Mouse (Mus musculus): ENCODE data around the gene Epha4. TPM values are rescaled to one million over a fixed set of nuclear protein-coding genes. Genes with fewer than 3 reads are reported as not detected.

Epha4 gene
- total RNA-seq, 2 experiments from 2014 or later = 274 to 323 TPM

- DNase-seq (ENCODE audit: low spot score in 2 of 2) = no peak
Measured at GRCm38 (mm10) chr1:77512431-77513195, 2.3 kb downstream of the Epha4 start.

DNA sequence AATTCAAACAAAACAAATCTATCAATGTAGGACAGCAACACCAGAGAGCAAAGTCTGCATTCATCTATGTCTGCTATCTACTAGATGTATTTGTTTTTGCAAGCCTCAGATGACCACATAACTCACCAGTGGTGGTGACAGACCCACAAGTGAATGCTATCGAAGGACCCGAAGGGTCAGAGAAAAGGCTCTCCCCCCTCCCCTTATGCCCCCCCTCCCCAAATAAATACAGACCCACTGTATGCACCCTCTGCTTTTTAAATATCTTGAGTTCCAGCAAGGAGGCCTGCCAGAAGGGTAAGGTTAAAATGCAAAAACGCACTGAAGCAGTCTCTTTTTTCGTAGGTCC, 2.9 kb downstream of the Epha4 start:
- no peak for DNase-seq (ENCODE audit: low spot score in 2 of 2)

DNA sequence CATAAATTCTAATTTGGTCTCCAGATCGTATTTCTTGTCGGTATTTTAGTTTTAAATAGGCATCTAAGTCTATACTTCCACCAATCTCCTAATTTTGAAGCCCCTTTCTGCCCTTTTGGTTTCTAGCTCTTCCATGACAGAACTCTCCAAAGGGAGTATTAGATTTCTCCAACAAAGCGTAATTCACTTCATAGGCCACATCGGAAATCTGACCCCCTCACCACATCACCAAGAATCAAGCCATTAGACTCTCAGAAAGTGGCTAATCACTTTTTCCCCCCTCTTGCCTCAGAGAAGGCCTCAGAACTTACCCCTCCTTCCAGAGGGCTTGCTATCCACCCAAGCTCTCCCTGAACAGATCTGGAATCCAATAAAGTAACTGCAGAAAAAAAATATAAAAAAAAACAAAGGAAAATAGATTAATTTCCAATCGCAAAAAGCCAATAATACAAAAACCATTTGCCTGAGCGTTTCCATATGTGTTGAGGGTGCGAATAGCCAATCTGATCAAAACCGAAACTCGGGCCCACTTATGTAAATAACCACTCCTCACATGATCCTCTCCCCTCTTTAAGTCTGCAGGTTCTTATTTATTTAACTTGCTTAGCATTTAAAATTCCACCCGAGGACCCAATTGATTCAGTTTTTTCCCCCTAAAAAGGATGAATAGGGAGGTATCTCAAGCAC, 3.4 kb downstream of the Epha4 start:
- DNase-seq (ENCODE audit: low spot score in 2 of 2) = no peak

- DNase-seq (ENCODE audit: low spot score in 2 of 2) = no peak
Measured at GRCm38 (mm10) chr1:77510623-77511022, 4.3 kb downstream of the Epha4 start.

DNA sequence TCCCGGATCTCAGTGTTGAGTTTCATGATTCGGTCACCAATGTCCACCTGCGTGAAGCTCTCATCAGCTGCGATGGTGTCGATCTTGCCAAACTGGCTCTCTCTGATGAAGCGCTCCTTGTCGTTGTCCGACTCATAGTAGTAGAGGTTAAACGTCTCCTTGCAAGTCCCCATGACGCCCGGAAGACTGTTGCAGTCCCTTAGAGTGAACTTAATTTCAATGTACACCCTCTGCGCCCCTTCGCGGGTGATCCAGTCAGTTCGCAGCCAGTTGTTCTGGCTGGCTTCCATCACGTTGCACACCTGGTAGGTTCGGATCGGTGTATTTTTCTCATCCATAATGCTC, 8.1 kb downstream of the Epha4 start:
- no peak for DNase-seq (ENCODE audit: low spot score in 2 of 2)

- peak in 1 of 2 experiments; percentile 77 for DNase-seq (ENCODE audit: low spot score in 2 of 2)
Measured at GRCm38 (mm10) chr1:77506038-77506855, 8.6 kb downstream of the Epha4 start.

DNA sequence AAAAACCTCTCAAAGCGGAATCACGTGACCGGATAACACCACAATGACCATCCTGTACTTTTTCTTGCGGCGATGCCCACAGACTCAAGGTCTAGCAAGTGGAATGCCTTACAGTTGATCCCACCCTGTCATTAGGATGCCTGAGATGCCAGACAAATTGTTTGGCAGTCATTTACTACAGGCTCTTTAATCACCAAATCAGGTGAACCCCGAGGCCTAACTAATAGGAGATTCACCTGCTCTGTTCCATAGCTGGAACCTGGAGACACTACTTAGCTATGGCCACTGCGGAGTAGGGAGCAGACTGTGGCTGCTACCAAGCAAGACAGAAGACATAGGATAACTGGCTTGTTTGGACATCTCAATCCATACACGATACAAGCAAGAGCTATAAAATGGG, 9.6 kb downstream of the Epha4 start:
- no peak for DNase-seq (ENCODE audit: low spot score in 2 of 2)

GRCm38 (mm10) chr1:77504813-77505212, 10.1 kb downstream of the Epha4 start:
- no peak for DNase-seq (ENCODE audit: low spot score in 2 of 2)

DNA sequence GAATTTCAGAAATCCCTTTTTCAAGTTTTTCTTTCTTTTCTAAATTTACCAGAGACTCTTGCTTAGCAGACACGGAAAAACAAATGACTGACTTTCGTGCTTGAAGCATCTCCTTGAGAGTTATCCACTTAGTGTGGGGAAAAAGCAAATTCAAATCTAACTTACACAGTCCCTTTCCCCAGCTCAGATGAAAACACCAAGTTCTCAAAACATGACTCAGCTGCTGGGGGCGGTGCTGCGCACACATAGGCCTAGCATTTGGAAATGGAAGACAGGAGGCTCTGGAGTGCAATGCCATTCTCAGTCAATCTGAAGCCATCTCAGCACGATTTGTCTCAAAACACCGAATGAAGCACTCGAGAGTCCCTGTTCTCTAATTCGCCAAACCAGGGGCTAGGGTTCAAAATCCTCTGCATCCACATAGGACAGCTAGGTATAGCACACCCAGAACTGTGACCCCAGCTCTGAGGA, 11.1 kb downstream of the Epha4 start:
- DNase-seq (ENCODE audit: low spot score in 2 of 2) = peak in 1 of 2 experiments; percentile 82

DNA sequence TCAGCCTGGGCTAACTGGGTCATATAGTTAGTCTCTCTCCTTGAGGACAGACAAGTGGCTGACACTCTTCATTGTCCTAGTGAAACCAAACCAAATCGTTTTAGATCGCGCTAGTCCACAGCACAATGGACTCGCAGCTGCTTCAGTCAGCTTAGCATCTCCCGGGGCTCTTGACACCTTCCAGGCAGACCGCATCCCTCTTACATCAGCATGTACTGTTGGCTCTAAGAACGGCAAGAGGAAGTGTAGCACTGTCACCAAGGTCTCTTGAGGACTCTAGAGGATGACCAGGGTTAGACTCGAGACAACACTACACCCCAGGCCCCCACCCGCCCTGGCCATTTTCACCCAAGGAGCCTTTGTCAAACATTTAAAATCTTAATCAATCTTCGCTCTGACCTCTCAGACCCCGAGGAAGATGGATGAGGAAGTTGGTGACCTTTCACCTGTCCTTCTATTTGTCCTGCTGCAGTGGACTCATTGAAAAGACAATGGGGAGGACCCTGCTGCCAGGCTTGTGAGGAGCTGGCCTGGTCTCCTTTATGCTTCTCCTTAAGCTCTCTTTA, 12.3 kb downstream of the Epha4 start:
- peak in 1 of 2 experiments; percentile 9 for DNase-seq (ENCODE audit: low spot score in 2 of 2)

DNA sequence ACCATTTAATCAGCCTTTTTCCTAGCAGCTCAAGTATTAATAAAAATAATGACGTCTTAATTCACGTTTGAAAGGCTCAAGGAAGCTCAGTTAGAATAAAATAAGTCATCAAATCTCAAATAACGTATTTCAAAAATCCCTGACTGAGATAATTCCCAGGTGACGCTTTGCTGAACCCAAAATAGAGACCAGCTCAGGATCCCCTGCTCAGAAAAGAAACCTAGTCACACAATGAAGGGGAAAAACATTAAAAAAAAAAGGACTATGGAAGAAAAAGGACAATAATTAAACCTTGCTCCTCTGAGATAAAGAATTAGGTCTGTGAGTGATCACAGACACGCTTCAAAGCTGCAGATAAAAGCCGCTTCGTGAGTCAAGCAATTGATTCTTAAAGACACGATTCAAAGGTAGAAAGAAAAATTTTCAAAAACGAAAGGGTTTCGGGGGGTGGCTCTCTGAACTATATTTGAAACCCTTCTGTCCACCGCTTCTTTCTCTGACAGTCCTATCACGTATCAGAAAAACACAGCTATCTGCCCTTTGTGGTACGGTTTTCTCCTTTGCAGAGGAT, 13.4 kb downstream of the Epha4 start:
- DNase-seq (ENCODE audit: low spot score in 2 of 2) = no peak

DNA sequence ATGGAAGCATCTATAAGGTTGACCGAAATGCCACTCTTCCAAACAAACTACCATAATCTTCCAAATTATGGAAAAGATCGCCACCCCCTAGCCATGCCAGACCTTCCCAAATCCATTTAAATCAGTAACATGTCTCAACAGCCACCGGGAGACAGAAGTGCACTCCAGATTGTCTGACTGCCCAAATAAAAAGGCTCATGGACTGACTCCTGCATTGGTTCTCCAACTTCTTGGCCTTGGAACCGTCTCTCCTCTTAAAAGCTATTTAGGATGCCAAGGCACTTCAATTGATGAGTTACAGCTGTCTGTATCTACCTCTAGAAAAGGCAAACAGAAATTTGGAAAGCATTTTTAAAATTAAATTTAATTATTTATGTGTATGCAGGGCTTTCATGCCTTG, 17.4 kb downstream of the Epha4 start:
- no peak for DNase-seq (ENCODE audit: low spot score in 2 of 2)

GRCm38 (mm10) chr1:77496468-77497181, 18.3 kb downstream of the Epha4 start:
- DNase-seq (ENCODE audit: low spot score in 2 of 2) = peak in 1 of 2 experiments; percentile 6

- DNase-seq (ENCODE audit: low spot score in 2 of 2) = no peak
Measured at GRCm38 (mm10) chr1:77495790-77496158, 19.1 kb downstream of the Epha4 start.

DNA sequence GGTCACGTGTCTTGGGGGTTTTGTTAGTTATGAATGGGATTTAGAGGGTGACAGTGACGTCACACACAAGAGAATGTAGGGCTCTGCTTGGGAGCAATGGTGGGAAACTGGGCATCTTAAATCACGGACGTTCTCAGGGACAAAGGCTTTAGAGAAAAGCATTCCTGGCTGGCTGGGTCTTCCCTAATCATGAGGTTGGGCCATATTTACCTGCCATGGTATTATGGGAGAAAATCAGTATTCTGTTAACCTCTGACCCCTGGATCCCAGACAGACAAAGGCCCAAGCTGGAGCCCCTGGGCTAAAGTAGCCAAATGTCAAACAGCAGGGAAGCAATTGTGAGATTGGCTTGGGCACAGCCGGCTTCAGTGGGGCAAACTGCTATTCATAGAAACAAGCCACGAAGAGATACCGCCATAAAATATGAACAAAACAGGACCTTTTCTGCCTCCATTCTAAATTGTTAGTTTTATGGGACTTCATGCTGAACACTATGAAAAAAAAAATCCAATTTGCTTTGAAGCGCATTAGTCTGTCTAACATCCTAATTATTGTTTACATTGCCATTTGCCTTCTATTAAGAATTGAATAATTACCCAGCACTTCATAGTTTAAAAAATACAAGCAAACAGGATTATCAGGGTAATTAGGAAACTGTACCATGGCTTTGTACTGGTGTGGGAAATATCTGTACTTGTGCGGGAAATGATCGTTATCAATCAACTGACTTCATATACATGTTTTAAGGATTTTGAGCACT, 19.7 kb downstream of the Epha4 start:
- DNase-seq (ENCODE audit: low spot score in 2 of 2) = no peak

DNA sequence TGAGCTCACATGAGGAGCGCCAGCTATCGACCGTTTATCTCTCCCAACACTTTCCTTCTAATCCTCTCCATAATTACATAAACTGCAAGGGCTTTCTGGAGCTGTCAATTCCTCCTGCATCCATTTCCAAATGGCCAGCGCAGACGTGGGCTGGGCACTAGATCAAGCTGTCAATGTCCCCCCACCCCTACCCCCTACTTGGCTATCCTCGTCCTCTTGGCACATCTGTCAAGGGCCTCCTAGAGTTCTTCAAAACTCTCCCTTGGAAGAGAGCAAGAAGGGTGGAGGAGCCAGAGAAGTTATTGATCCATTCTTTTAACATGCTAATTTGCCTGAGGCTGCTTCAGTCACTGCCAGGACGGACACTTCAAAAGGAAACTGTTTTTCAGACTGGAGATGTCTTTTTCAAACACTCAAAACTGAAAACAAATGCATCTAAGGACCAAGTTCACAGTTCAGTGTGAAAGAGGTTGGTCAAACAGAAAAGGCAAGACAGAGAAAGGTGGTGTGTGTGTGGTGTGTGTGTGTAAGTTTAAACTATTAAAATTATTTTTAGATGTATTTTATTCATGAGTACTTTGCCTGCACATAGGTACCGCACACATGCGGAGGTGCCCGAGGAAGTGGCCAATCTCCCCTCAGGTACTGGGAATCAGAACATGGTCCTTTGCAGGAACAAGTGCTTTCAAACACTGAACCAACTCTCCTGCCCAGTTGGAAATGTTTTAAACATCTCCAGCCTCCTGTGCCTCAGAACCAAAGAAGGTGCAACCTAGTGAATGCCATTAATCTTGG, 20.9 kb downstream of the Epha4 start:
- no peak for DNase-seq (ENCODE audit: low spot score in 2 of 2)

- DNase-seq (ENCODE audit: low spot score in 2 of 2) = no peak
Measured at GRCm38 (mm10) chr1:77490166-77490565, 24.7 kb downstream of the Epha4 start.

- DNase-seq (ENCODE audit: low spot score in 2 of 2) = no peak
Measured at GRCm38 (mm10) chr1:77489387-77489786, 25.5 kb downstream of the Epha4 start.

- no peak for DNase-seq (ENCODE audit: low spot score in 2 of 2)
Measured at GRCm38 (mm10) chr1:77487856-77488462, 26.9 kb downstream of the Epha4 start.

All from layer of hippocampus, adult 18-20 months (tissue).